In the genomic region with DNA sequence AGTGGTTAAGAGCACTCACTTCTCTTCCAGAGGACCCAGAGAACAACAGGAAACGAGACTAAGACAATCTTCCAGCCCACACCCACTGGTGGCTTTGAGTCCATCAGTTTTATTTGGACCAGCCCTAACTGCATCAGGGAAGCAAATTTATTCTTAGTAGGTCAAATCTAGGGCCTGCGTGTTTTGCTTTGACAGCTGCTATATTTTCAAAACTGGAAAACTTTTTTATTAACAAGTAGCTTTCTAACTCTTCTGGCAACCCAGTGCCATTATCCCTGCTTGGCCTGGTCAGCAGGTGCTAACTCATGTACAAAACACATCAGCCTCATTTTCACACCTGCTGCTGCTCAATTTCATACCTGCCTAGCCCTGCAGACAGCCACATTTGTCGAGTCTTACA, we compare ENCODE assay signal across 27 mouse cellular contexts.
"Had no signal": no experiment of that assay in that cellular context is flagged by ENCODE, and none has a peak within 500 bp of the region (broad histone marks: within the 10 kb centered on the region; RNA-seq: fewer than 3 reads in every experiment).

No protein-coding gene starts in this region.

- H3K4me2 ChIP-seq: heart, embryonic 11.5 days; heart, embryonic 13.5 days; heart, embryonic 15.5 days; hindbrain, embryonic 12.5 days; hindbrain, embryonic 14.5 days; intestine, embryonic 15.5 days; limb, embryonic 12.5 days; liver, embryonic 11.5 days; liver, embryonic 13.5 days; liver, embryonic 15.5 days had no signal

- H3K9me3 ChIP-seq: heart, embryonic 13.5 days; heart, embryonic 15.5 days; hindbrain, embryonic 10.5 days; hindbrain, embryonic 12.5 days; intestine, embryonic 15.5 days; limb, embryonic 10.5 days; limb, embryonic 12.5 days; liver, embryonic 13.5 days; liver, embryonic 15.5 days had no signal

- DNase-seq: gastrocnemius, postnatal 10 days; gastrocnemius, postnatal 25 days; heart, postnatal 14 days; heart, postnatal 4 days; kidney, adult 18-20 months; kidney, adult 8-10 months; kidney, postnatal 10 days; kidney, postnatal 25 days; kidney, postnatal 4 days; liver; liver, embryonic 13.5 days had no signal

- H3K36me3 ChIP-seq: heart, embryonic 13.5 days; heart, embryonic 15.5 days; hindbrain, embryonic 10.5 days; hindbrain, embryonic 12.5 days; intestine, embryonic 15.5 days; limb, embryonic 10.5 days; limb, embryonic 12.5 days; liver, embryonic 13.5 days; liver, embryonic 15.5 days had no signal

- H3K9ac ChIP-seq: heart, embryonic 13.5 days; heart, embryonic 15.5 days; hindbrain, embryonic 12.5 days; hindbrain, embryonic 14.5 days; intestine, embryonic 15.5 days; limb, embryonic 12.5 days; liver, embryonic 13.5 days; liver, embryonic 15.5 days had no signal

- ATAC-seq: hindbrain, embryonic 16.5 days; inflammation-experienced regulatory T-cells, adult 6 months; intestine, embryonic 15.5 days; intestine, postnatal 0 days had no signal

- H3K27ac ChIP-seq: heart, embryonic 13.5 days; heart, embryonic 15.5 days; hindbrain, embryonic 10.5 days; hindbrain, embryonic 12.5 days; hindbrain, embryonic 14.5 days; intestine, embryonic 15.5 days; layer of hippocampus, adult 2 months; left cerebral cortex, adult 2 months; limb, embryonic 10.5 days; limb, embryonic 12.5 days; liver, embryonic 13.5 days; liver, embryonic 15.5 days had no signal

- H3K4me1 ChIP-seq: hindbrain, embryonic 10.5 days; hindbrain, embryonic 12.5 days; limb, embryonic 10.5 days; liver, embryonic 13.5 days; liver, embryonic 15.5 days had no signal

- H3K27me3 ChIP-seq: heart, embryonic 13.5 days; heart, embryonic 15.5 days; hindbrain, embryonic 12.5 days; intestine, embryonic 15.5 days; limb, embryonic 12.5 days; liver, embryonic 13.5 days; liver, embryonic 15.5 days had no signal

- H3K4me3 ChIP-seq: heart, embryonic 13.5 days; heart, embryonic 15.5 days; hindbrain, embryonic 10.5 days; hindbrain, embryonic 12.5 days; intestine, embryonic 15.5 days; layer of hippocampus, adult 2 months; left cerebral cortex, adult 2 months; limb, embryonic 10.5 days; limb, embryonic 12.5 days; liver, embryonic 13.5 days; liver, embryonic 15.5 days had no signal
